Mouse (Mus musculus): ENCODE data around the gene Prkacb.

DNA sequence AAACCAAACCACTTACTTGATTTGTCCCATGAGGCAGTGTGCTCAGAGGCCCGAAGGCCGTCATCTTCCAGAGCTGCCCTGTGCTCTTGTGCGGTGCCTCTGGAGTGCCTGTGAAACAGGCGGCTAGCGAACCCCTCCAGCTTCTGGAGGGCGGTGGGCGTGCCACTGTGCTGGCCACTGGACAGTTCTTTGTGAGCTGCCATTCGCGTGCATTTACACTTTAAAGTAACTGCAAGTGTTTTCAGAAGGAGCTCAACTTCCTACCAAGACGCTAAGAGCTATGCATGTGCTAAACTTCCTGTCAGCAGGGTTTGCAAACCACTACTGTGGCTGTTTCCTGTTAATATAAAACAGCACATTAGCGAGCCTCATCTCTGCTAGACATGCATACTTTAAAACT lies 31.7 kb downstream of the Prkacb start:
- TF ChIP-seq EP300 (IDR thresholded peaks at IDR 0.05; ENCODE audit: insufficient read depth, low read depth, low read length) (no peak), CTCF (IDR thresholded peaks at IDR 0.05; ENCODE audit: low read depth, low read length) (no peak), POLR2A (IDR thresholded peaks at IDR 0.05; ENCODE audit: insufficient read depth, low read length) (no peak)
